Mouse (Mus musculus) neural tube, embryonic 12.5 days (tissue): ENCODE data around the gene Faf2. TPM values are rescaled to one million over a fixed set of nuclear protein-coding genes. Genes with fewer than 3 reads are reported as not detected.

Experiments used
- ATAC-seq: fragments of 200-750 bp; cut with Nextera tagmentation; 2 replicates; pipeline ENCODE4 v1.8.0; 2017; ENCODE audit warnings: low read depth, mild to moderate bottlenecking, moderate TSS enrichment, moderate library complexity; ENCODE audit not compliant: low FRiP score
- H3K27ac ChIP-seq: fragments of 300-500 bp; sonication (generic); 2 replicates; pipeline ENCODE4 v1.5.1; 2016
- H3K27me3 ChIP-seq: fragments of 300-500 bp; sonication (generic); replicated peaks from 2 replicates; pipeline ENCODE4 v1.6.1; 2016; ENCODE audit warnings: mild to moderate bottlenecking
- H3K36me3 ChIP-seq: fragments of 300-500 bp; sonication (generic); 2 replicates; pipeline ENCODE4 v1.6.1; 2016; ENCODE audit warnings: mild to moderate bottlenecking
- H3K4me1 ChIP-seq: fragments of 300-500 bp; sonication (generic); 2 replicates; pipeline ENCODE4 v1.6.1; 2016
- H3K4me2 ChIP-seq: fragments of 300-500 bp; sonication (generic); replicated peaks from 2 replicates; pipeline ENCODE4 v1.6.1; 2016; ENCODE audit warnings: mild to moderate bottlenecking
- H3K4me3 ChIP-seq: fragments of 300-500 bp; sonication (generic); 2 replicates; pipeline ENCODE4 v1.5.1; 2016
- H3K9ac ChIP-seq: fragments of 300-500 bp; sonication (generic); 2 replicates; pipeline ENCODE4 v1.6.1; 2016; ENCODE audit warnings: mild to moderate bottlenecking
- H3K9me3 ChIP-seq: fragments of 300-500 bp; sonication (generic); 2 replicates; pipeline ENCODE4 v1.6.1; 2016; ENCODE audit warnings: mild to moderate bottlenecking
- WGBS: fragments of 180-500 bp; shearing (Covaris S2); methylation state at CpG from one replicate; pipeline ENCODE4 v1.1.7; 2016; 5-methylcytosine and 5-hydroxymethylcytosine counted together
- polyA plus RNA-seq: library from polyadenylated mRNA; unstranded; fragments of >200 nt; fragmentation: Nextera tagmentation; extraction: Ambion mirVana; gene quantifications from 2 replicates; pipeline ENCODE4 v1.2.1, GENCODE M21; 2016

The Faf2 gene
- polyA plus RNA-seq = 77.1 and 86.9 TPM in 2 replicates

DNA sequence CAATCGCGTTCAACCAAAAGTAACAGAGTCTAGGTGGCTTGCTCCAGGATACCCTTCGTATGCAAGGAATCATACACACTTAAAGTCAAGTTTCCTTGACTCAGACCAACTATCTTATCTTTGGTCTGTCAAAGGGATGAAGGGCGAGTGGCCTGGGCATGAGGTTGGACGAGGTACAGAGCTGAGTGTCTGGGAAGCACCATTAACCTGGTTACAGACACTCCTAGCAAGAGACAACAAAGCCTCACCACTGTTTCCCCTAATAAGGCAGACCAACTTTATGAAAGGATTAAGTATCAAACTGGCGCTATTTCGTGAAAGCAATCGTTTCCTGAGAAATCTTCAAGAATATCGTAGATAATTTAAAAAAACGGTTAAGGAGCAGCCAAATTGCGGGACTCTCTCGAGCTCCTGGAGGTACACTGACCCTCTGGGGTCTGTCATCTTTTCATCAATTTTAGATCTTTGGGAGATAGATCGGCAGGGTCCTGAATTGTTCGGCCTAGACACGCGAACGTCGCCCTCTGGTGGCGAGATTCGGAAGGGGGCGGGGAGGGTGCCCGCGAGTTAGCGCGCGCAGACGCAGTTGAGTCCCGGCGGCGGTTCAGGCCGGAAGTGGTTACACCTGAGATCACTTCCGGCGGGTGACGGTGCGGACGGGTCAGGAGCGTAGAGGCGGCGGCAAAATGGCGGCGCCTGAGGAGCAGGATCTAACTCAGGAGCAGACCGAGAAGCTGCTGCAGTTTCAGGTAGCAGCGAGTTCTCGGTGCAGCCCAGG is at the start of gene Faf2:
Faf2 (plus strand) TSS at position 630 of the 778 bp plus-strand sequence.
- Histone ChIP-seq H3K36me3 (no peaks in the 10 kb centered on the region), H3K4me1 (peaks cover 11% of the 10 kb centered on the region), H3K9ac (peak within 1 kb of the TSS; percentile 93), H3K4me3 (peak within 1 kb of the TSS; percentile 94), H3K9me3 (no peaks in the 10 kb centered on the region), H3K4me2 (peak within 1 kb of the TSS; percentile 90), H3K27ac (peak within 1 kb of the TSS; percentile 66; the same call in 1 of the 2 replicates), H3K27me3 (no peaks in the 10 kb centered on the region)
- WGBS = 12% methylated on average over 44 of the region's 44 CpGs
- peak; percentile 98 for ATAC-seq

- Histone ChIP-seq H3K9me3 (no peaks in the 10 kb centered on the region), H3K9ac (no peak overlapping the region), H3K27ac (no peak overlapping the region), H3K4me1 (peaks cover 20% of the 10 kb centered on the region), H3K27me3 (0 out of 2 replicates have a peak, but pooled peaks cover 3% of the 10 kb centered on the region), H3K4me3 (no peak overlapping the region), H3K4me2 (no peak overlapping the region), H3K36me3 (peaks cover 9% of the 10 kb centered on the region)
- 88% methylated on average over 4 of the region's 4 CpGs for WGBS
- no peak for ATAC-seq
These were observed 49.0 kb upstream of the Faf2 start for GRCm38 (mm10) chr13:54572621-54573020.

GRCm38 (mm10) chr13:54574854-54575481 is 46.6 kb upstream of the Faf2 start, which contains the start of gene Arl10:
Gene Arl10, plus strand, starts transcription at chr13:54575015.
- WGBS = under 1% methylated on average over 55 of the region's 55 CpGs
- ATAC-seq = peak; percentile 93
- H3K4me3 ChIP-seq = peak within 1 kb of the TSS; percentile 87

DNA sequence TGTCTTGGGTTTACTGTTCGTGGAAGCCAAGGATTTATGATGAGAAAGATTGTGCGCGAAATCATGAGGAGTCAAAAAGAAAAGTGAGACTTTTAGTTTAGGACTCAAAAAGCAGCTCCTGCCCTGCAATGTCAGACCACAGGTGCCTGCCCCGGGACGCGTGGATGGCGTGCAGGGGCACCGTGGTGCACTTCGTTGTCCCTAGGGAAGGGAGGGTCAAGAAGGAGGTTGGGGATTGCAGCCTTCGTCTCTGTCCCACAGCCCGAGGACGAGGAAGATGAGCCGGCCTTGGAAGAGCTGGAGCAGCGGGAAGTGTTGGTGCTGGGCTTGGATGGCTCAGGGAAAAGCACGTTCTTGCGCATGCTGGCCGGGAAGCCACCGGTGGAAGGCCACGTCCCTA is 46.1 kb upstream of the Faf2 start:
- no peaks in the 10 kb centered on the region for H3K9me3 ChIP-seq
- 0 out of 2 replicates have a peak, but pooled peaks cover 3% of the 10 kb centered on the region for H3K27me3 ChIP-seq
- H3K9ac ChIP-seq = peak overlapping the region; percentile 88
- 4% methylated on average over 19 of the region's 19 CpGs for WGBS
- H3K27ac ChIP-seq = no peak overlapping the region
- peak overlapping the region; percentile 94 for H3K4me2 ChIP-seq
- H3K4me3 ChIP-seq = peak overlapping the region; percentile 87
- 0 out of 2 replicates have a peak, but pooled peaks have one; percentile 48 for ATAC-seq
- H3K36me3 ChIP-seq = peaks cover 28% of the 10 kb centered on the region
- peaks cover 24% of the 10 kb centered on the region for H3K4me1 ChIP-seq

More at GRCm38 (mm10) chr13:54574854-54575481, 46.6 kb upstream of the Faf2 start, which contains the start of gene Arl10:
- no peaks in the 10 kb centered on the region for H3K9me3 ChIP-seq
- peak within 1 kb of the TSS; percentile 88 for H3K9ac ChIP-seq
- H3K27ac ChIP-seq = 0 out of 2 replicates have a peak within 1 kb of the TSS, but pooled peaks have one; percentile 27
- H3K36me3 ChIP-seq = peaks cover 26% of the 10 kb centered on the region
- peaks cover 24% of the 10 kb centered on the region for H3K4me1 ChIP-seq
- peak within 1 kb of the TSS; percentile 94 for H3K4me2 ChIP-seq
- H3K27me3 ChIP-seq = 0 out of 2 replicates have a peak, but pooled peaks cover 3% of the 10 kb centered on the region

DNA sequence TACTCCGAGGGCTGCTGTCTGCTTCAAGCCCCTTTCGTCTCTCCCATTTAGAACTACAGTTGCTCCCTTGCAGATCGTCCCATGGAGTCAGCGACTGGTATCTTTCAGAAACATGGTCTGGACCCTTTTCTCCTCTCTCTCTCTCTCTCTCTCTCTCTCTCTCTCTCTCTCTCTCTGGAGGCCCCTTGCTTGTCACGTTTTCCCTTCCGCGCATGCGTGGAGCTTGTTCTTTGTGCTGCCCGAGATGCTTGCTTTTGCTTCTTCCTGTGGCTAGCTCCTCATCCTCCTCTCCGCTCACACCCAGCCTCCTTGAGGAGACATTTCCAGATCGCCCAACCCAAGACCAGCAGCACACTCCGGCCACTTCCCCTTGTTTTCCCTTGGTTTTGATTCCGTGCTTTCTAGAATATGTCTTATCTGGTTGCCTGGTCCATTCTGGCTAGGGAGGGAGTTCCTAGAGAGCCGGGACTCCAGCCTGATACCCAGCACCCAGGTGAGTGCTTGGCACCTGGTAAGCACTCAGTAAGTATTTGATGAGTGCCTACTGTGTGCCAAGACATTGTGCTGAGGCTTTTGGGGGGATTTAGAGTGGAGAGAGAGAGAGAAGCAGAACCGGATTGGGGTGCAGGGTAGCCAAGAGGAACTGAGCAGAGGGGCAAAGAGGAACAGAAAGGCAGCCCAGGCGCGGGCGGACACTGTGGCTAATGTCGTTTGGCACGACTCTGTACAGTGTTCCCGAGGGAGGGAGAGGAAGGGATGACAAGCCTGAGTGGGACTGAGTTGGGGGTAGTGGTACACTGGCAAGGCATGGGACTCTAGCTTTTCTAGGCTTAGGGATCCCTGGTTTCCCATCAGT is 43.7 kb upstream of the Faf2 start:
- ATAC-seq = no peak
- H3K4me2 ChIP-seq = no peak overlapping the region
- WGBS = 81% methylated on average over 21 of the region's 21 CpGs
- no peak overlapping the region for H3K9ac ChIP-seq
- no peak overlapping the region for H3K27ac ChIP-seq
- H3K36me3 ChIP-seq = peaks cover 51% of the 10 kb centered on the region
- H3K4me1 ChIP-seq = peaks cover 24% of the 10 kb centered on the region
- H3K27me3 ChIP-seq = no peaks in the 10 kb centered on the region
- no peak overlapping the region for H3K4me3 ChIP-seq
- no peaks in the 10 kb centered on the region for H3K9me3 ChIP-seq

- no peak overlapping the region for H3K4me3 ChIP-seq
- no peak overlapping the region for H3K4me2 ChIP-seq
- H3K4me1 ChIP-seq = peaks cover 8% of the 10 kb centered on the region; the same call in 1 of the 2 replicates
- 83% methylated on average over 2 of the region's 2 CpGs for WGBS
- no peak overlapping the region for H3K27ac ChIP-seq
- no peaks in the 10 kb centered on the region for H3K27me3 ChIP-seq
- H3K36me3 ChIP-seq = peaks cover 84% of the 10 kb centered on the region
- no peak for ATAC-seq
- H3K9me3 ChIP-seq = no peaks in the 10 kb centered on the region
- no peak overlapping the region for H3K9ac ChIP-seq
These were observed 40.2 kb upstream of the Faf2 start for GRCm38 (mm10) chr13:54581385-54581784.

DNA sequence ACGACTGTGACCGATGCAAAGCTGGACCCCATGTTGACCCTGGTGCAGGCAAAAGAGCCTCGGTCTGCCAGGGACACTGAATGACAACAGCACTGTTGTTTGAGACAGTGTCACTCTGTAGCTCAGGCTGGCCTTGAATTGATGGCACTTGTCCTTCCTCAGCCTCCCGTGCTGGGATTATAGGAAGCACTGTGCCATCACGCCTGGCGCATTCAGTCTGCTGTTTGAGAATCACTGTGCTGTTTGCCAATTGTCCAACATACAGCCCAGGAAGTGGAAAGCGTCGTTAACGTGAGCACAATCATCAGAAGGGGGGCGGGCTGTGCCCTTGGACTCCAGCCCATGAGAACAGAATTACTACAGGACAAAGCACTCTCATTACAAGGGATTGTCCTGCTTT is 39.5 kb upstream of the Faf2 start:
- H3K4me3 ChIP-seq = no peak overlapping the region
- H3K27ac ChIP-seq = no peak overlapping the region
- H3K4me2 ChIP-seq = no peak overlapping the region
- H3K36me3 ChIP-seq = peaks cover 83% of the 10 kb centered on the region
- H3K9me3 ChIP-seq = no peaks in the 10 kb centered on the region
- H3K4me1 ChIP-seq = 0 out of 2 replicates have a peak, but pooled peaks cover 3% of the 10 kb centered on the region
- no peak overlapping the region for H3K9ac ChIP-seq
- 78% methylated on average over 10 of the region's 10 CpGs for WGBS
- ATAC-seq = no peak
- H3K27me3 ChIP-seq = no peaks in the 10 kb centered on the region

- 89% methylated on average over 5 of the region's 5 CpGs for WGBS
- 0 out of 2 replicates have a peak, but pooled peaks cover 3% of the 10 kb centered on the region for H3K4me1 ChIP-seq
- H3K9ac ChIP-seq = no peak overlapping the region
- no peak overlapping the region for H3K27ac ChIP-seq
- H3K27me3 ChIP-seq = no peaks in the 10 kb centered on the region
- ATAC-seq = no peak
- H3K4me3 ChIP-seq = no peak overlapping the region
- no peak overlapping the region for H3K4me2 ChIP-seq
- peaks cover 84% of the 10 kb centered on the region for H3K36me3 ChIP-seq
- H3K9me3 ChIP-seq = no peaks in the 10 kb centered on the region
These were observed 38.7 kb upstream of the Faf2 start for GRCm38 (mm10) chr13:54582860-54583259.

DNA sequence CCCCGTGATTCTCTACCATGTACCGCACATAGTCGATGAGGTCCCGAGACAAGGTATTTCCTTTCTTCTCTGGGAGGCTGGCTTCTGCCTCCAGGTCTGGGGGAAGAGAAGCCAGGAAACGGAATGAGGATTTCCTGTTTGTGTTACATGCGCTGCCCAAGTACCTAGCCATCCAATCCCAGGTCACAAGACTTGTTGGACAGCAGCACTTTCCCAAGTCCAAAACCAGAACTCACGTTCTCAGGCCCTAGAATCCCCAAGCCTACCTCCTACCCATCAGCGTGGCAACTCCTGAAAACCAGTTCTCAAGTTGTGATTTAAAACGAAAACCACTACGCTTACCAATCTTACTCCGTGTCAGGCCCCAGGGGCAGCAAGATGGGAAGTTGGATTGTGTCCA is 35.8 kb upstream of the Faf2 start:
- H3K27ac ChIP-seq = no peak overlapping the region
- H3K4me2 ChIP-seq = no peak overlapping the region
- H3K9ac ChIP-seq = no peak overlapping the region
- no peaks in the 10 kb centered on the region for H3K9me3 ChIP-seq
- peaks cover 67% of the 10 kb centered on the region for H3K36me3 ChIP-seq
- no peak overlapping the region for H3K4me3 ChIP-seq
- ATAC-seq = no peak
- 94% methylated on average over 11 of the region's 11 CpGs for WGBS
- no peaks in the 10 kb centered on the region for H3K27me3 ChIP-seq
- H3K4me1 ChIP-seq = peaks cover 4% of the 10 kb centered on the region; the same call in 1 of the 2 replicates

DNA sequence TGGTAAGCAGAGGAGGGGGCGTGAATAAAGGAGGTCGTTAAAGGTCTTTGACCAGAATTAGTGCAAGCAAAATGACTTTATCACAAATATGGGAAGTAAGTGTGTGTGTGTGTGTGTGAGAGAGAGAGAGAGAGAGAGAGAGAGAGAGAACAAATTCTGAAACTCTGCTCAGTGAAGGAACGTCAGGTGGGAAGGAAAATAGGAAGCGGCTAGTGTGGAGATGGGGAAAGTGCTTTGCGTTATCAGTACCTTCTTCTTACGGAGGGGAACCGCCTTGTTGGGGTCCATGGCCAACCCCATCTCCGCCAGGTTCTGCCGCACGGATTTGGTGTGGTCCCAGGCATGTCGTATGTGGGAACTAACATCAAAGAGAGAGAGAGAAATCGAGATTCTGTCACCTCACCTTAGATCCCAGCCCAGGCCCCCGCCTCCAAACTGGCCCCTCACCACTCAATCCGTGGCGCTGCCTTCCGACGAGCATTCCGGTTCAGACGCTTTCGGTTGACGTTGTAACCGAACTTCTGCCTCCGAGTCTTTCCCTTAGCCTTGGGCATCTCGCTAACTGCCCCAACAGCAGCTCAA is 32.1 kb upstream of the Faf2 start:
- no peak overlapping the region for H3K27ac ChIP-seq
- 2% methylated on average over 24 of the region's 24 CpGs for WGBS
- peak; percentile 48 for ATAC-seq

More for the DNA sequence above, 32.1 kb upstream of the Faf2 start:
- no peaks in the 10 kb centered on the region for H3K27me3 ChIP-seq
- H3K36me3 ChIP-seq = peaks cover 38% of the 10 kb centered on the region
- peak overlapping the region; percentile 66 for H3K4me3 ChIP-seq
- no peaks in the 10 kb centered on the region for H3K9me3 ChIP-seq
- peak overlapping the region; percentile 76 for H3K4me2 ChIP-seq
- H3K9ac ChIP-seq = peak overlapping the region; percentile 74
- H3K4me1 ChIP-seq = peaks cover 8% of the 10 kb centered on the region
